Mouse (Mus musculus) ES-Bruce4 (cell line): ENCODE measurements at regions not wholly inside any gene's neighbourhood (a gene's known extent, or its start where the extent isn't known, plus 50 kb on each side); places are given as distances from the start of the nearest gene placed in this dataset.

Source experiments
- CTCF ChIP-seq: IDR thresholded peaks from one replicate; pipeline ENCODE4 v1.8.1; 2011; ENCODE audit warnings: low read depth, low read length
- POLR2A ChIP-seq: IDR thresholded peaks from one replicate; pipeline ENCODE4 v1.8.1; 2011; ENCODE audit warnings: low read length; ENCODE audit not compliant: insufficient read depth

- TF ChIP-seq POLR2A, result no peak
- no peak for TF ChIP-seq CTCF
Measured at GRCm38 (mm10) chr6:84353425-84354220, 240.1 kb downstream of the Cyp26b1 start.
